Mouse (Mus musculus): ENCODE data around the gene Phf20. TPM values are rescaled to one million over a fixed set of nuclear protein-coding genes. Genes with fewer than 3 reads are reported as not detected.

Phf20 gene
- total RNA-seq, 2 experiments from 2014 or later = 93.5 to 101 TPM

DNA sequence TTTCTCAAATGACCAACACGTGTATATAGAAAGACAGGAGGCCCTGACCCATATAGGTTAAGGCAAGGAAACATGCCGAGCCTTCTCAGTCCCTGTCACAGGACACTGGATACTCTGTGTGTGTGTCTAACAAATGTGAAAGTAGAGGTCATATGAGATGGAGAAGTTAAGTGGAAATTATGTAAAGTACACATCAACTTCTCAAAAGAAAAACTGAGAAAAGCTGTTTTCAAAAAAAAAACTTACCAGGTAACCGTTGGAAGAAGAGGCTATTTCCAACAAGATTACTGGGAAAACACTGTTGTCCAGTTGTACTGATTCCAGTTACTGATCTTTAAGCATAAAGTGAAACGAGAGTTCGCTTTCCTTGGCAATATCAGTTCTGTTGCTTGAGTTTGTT, 114.7 kb downstream of the Phf20 start:
- DNase-seq = no peak
- intact Hi-C loops (cut with DNase I) = no loop called here

GRCm38 (mm10) chr2:156311441-156311840, 115.2 kb downstream of the Phf20 start:
- intact Hi-C loops (cut with DNase I) = no loop called here
- no peak for DNase-seq

- intact Hi-C loops (cut with DNase I) = no loop called here
Observed at GRCm38 (mm10) chr2:156311841-156312291, 115.6 kb downstream of the Phf20 start.

GRCm38 (mm10) chr2:156312297-156312897, 116.1 kb downstream of the Phf20 start, which contains the start of the genes Cnbd2 and Scand1:
Gene Cnbd2, plus strand, starts transcription at chr2:156312299.
Gene Scand1, minus strand, starts transcription at chr2:156312704.
- peak; percentile 83 for DNase-seq
- intact Hi-C loops (cut with DNase I) = no loop called here

More at GRCm38 (mm10) chr2:156311841-156312291, 115.6 kb downstream of the Phf20 start:
- peak; percentile 47 for DNase-seq

DNA sequence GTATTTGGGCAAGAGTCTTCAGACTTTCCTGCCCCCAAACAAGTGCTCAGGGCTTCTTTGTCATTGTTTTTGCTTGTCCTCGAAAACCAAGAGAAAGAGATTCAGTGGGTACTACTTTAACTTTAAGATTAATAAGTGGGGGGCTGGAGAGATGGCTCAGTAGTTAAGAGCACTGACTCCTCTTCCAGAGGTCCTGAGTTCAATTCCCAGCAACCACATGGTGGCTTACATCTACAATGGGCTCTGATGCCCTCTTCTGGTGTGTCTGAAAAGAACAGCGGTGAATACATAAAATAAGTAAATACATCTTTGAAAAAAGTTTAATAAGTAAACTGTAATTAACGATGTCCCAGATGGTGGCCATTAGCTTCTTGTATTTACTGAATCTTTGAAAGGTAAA, 116.9 kb downstream of the Phf20 start:
- DNase-seq = no peak
- intact Hi-C loops (cut with DNase I) = no loop called here

GRCm38 (mm10) chr2:156314811-156315210, 118.5 kb downstream of the Phf20 start:
- no peak for DNase-seq
- intact Hi-C loops (cut with DNase I) = no loop called here

- intact Hi-C loops (cut with DNase I) = no loop called here
- no peak for DNase-seq
Observed at GRCm38 (mm10) chr2:156318491-156318890, 122.2 kb downstream of the Phf20 start.

GRCm38 (mm10) chr2:156321538-156321937, 125.3 kb downstream of the Phf20 start:
- intact Hi-C loops (cut with DNase I) = no loop called here
- no peak for DNase-seq

DNA sequence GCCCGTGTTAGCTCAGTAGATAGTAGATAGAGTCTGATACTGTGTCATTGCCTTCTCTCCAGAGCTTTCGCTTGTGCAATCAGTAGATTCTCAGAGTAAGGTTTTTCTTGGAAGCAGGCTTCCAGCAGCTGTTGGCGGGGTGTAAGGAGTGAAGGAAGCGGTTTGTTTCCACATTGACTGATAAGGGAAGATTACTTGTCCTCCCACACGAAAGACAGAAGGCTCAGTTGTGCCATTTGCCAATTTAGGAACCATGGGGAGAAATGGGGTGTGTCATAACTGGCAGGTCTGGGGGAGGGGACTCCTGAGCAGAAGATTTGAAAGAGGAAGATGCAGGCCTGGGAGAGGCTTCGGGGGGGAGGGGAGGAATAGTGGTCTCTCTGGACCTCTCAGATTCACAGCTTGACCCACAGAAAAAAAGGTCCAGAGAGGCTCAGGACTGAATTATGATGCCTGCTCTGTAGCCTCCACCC, 127.9 kb downstream of the Phf20 start:
- no peak for DNase-seq
- intact Hi-C loops (cut with DNase I) = no loop called here

DNA sequence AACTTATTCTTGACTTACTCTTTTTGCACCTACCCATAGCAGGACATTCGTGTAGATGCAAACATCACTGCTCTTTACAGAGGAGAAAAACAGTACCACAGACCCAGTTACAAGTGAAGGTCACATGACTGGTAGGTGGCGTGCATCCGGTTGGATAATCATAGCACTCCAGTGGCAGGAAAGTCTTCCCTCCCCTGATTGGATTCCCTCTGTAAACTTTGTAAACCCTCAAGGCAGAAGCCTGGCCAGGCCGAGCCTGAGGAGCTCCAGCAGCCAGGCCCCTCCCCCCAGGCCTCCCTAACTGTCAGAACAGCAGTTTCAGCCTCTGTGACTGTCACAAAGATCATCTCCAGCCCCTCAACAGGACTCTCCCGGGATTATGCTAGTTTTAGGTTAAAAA, 128.4 kb downstream of the Phf20 start:
- intact Hi-C loops (cut with DNase I) = no loop called here
- DNase-seq = no peak

DNA sequence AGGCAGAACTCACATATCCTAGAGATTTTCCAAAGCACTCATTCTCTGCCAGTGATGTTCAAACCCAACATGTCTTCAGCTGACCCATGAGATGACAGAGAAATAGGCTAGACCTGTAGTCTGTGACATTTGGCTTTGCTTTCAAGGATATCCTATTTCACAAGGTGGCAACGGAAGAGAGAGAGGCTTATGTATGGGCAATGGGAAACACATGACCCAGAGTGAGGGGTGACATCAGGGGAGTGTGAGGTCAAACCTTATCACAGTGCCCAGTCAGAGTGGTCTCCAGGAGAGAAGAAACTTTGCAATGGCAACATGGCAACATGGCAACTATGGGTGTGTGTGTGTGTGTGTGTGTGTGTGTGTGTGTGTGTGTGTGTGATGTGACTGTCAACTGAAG, 134.4 kb downstream of the Phf20 start:
- intact Hi-C loops (cut with DNase I) = no loop called here

GRCm38 (mm10) chr2:156331446-156331965, 135.2 kb downstream of the Phf20 start:
- intact Hi-C loops (cut with DNase I) = no loop called here
- DNase-seq = no peak

More for the DNA sequence above, 134.4 kb downstream of the Phf20 start:
- DNase-seq = no peak

DNA sequence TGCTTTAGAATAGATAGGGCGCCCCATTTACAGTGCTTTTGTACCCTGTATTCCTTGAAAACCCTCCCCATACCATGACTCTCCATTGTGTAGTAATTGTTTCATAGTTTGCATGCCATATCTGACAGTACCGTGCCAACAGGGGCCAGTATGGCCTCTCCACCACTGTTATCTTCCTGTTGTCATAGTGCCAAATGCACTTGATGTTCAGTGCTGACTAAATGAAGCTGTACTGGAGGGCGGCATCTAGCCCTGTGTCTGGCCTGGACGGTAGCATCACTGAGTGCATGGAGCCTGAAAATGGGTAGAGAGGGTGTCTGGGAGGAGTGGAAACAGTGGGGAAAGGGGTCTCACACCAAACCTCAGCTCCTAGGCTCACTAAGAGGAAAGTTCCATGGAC, 143.8 kb downstream of the Phf20 start:
- DNase-seq = no peak
- intact Hi-C loops (cut with DNase I) = no loop called here

DNA sequence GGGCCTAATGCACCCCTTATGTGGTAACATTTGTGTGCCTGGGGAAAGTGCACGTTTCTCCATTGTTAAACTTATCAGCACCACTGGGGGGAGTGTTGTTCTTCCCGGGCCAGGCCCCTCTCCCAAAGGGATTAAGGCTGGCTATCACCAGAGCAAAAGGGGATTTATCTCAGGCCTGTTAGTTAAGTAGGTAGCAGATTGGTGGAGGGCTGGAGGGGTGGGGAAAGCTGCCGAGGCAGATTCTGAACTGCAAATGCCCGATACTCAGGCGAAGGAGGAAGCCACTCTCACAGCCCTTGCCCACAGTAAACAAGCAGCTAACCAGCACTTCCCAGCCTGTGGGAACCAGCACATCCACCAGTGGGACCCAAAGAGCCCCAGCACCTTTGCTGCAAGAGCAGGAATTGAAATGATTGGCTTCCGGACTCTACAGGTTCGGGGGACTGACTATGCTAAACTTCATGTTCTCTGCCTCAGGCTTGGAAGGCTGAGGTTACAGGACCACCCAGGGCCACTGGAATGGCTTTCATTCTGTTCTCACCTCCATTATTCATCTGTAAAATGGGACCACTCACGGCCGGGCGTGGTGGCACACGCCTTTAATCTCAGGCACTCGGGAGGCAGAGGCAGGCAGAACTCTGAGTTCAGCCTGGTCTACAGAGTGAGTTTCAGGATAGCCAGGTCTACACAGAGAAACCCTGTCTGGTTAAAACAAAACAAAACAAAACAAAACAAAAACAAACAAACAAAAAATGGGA, 148.7 kb downstream of the Phf20 start:
- intact Hi-C loops (cut with DNase I) = no loop called here
- DNase-seq = peak; percentile 54

- intact Hi-C loops (cut with DNase I) = no loop called here
- no peak for DNase-seq
Observed at GRCm38 (mm10) chr2:156348812-156349211, 152.5 kb downstream of the Phf20 start.

DNA sequence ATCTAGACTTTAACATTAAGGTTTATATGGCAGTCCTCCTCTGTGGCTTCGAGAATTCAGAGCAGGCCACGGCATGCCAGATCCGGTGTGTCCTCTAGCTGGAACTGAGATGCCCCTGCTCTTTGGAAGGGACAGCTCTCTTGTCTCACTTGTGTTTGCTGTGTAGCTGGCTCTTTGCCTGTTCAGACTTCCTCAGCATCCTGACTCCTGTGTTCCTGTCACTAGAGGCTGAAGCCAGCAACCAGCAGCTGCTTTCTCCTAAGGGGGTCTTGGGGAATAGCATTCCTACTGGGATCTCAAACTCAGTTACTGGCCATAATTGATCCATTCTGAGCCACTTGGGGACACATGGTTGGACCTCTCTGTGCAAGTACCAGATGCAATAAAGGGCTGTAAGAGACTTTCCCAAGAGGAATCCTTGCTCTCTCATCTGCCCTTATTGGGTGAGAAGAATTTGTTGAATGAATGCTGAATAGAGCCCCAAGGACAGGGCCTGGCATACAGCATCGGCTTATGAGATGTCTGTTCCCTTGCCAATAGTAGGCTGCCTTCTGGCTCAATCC, 153.1 kb downstream of the Phf20 start:
- intact Hi-C loops (cut with DNase I) = no loop called here
- DNase-seq = peak; percentile 58

DNA sequence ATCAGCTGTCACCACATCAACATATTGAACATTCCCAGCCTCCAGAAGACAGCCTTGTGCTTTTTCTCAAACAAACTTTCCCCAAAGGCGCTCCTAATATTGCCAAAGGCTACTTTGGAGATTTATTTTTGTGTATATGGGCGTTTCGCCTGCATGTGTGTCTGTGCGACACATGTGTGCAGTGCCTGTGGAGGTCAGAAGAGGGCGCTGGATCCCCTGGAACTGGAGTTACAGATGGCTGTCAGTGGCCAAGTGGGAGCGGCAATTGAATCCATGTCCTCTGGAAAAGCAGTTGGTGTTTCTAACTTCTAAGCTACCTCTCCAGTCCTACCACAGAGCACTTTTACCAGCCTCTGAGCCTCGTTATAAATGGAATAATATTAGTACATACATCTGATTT, 155.0 kb downstream of the Phf20 start:
- intact Hi-C loops (cut with DNase I) = no loop called here
- DNase-seq = peak; percentile 14

GRCm38 (mm10) chr2:156352413-156353165, 156.3 kb downstream of the Phf20 start:
- intact Hi-C loops (cut with DNase I) = no loop called here
- DNase-seq = no peak

- peak; percentile 9 for DNase-seq
- intact Hi-C loops (cut with DNase I) = no loop called here
Observed at GRCm38 (mm10) chr2:156353265-156353692, 157.0 kb downstream of the Phf20 start.

DNA sequence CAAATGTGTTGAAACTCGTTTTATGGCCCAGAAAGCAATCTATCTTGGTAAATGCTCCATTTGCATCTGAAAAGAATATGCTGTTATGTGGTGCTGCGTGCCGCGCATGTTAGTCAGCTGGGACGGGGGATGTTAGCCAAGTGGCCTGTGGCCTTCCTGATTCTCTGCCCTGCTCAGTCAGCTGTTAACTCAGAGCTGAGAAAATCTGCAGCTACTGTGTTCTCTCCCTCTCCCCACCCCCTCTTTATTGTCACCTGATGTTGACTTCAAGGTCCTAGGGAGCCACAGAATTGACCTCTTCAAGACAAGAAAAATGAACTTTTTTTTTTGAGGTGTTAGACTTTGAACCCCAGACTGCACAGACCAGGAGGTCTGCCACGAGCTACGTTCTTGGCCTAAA, 159.8 kb downstream of the Phf20 start:
- intact Hi-C loops (cut with DNase I) = no loop called here
- DNase-seq = peak; percentile 73

Measured in left cerebral cortex, postnatal 4 days (tissue).